Mouse (Mus musculus) lung, postnatal 0 days (tissue): ENCODE measurements at regions not wholly inside any gene's neighbourhood (a gene's known extent, or its start where the extent isn't known, plus 50 kb on each side); places are given as distances from the start of the nearest gene placed in this dataset.

Experiments used
- ATAC-seq: fragments of 200-750 bp; cut with Nextera tagmentation; 2 replicates; pipeline ENCODE4 v1.8.0; 2017; ENCODE audit warnings: moderate library complexity
- DNase-seq: peaks from one replicate; pipeline ENCODE4 v3.0.0-alpha.2; 2016; ENCODE audit warnings: low spot score
- H3K27ac ChIP-seq: fragments of 300-500 bp; sonication (generic); 2 replicates; pipeline ENCODE4 v1.5.1; 2014; ENCODE audit warnings: antibody characterized with exemption, mild to moderate bottlenecking, low read length, mixed read lengths
- H3K27me3 ChIP-seq: fragments of 300-500 bp; sonication (generic); replicated peaks from 2 replicates; pipeline ENCODE4 v1.6.1; 2014; ENCODE audit warnings: low read length, mixed read lengths; ENCODE audit not compliant: insufficient read depth
- H3K36me3 ChIP-seq: fragments of 300-500 bp; sonication (generic); 2 replicates; pipeline ENCODE4 v1.6.1; 2014; ENCODE audit warnings: low read length, mixed read lengths; ENCODE audit not compliant: insufficient read depth
- H3K4me1 ChIP-seq: fragments of 300-500 bp; sonication (generic); 2 replicates; pipeline ENCODE4 v1.6.1; 2014; ENCODE audit warnings: antibody characterized with exemption, low read depth, low read length, mixed read lengths; ENCODE audit not compliant: insufficient read depth
- H3K4me2 ChIP-seq: fragments of 300-500 bp; sonication (generic); replicated peaks from 2 replicates; pipeline ENCODE4 v1.6.1; 2014; ENCODE audit warnings: low read depth, mild to moderate bottlenecking, low read length, moderate library complexity, mixed read lengths
- H3K4me3 ChIP-seq: fragments of 300-500 bp; sonication (generic); 2 replicates; pipeline ENCODE4 v1.5.1; 2014; ENCODE audit warnings: low read depth, low read length
- H3K9ac ChIP-seq: fragments of 300-500 bp; sonication (generic); replicated peaks from 2 replicates; pipeline ENCODE4 v1.6.1; 2014; ENCODE audit warnings: low read depth, mild to moderate bottlenecking
- H3K9me3 ChIP-seq: fragments of 300-500 bp; sonication (generic); 2 replicates; pipeline ENCODE4 v1.6.1; 2016; ENCODE audit warnings: low read length, mixed read lengths
- CTCF ChIP-seq: IDR thresholded peaks from 2 replicates; pipeline ENCODE4 v1.5.1; 2016; ENCODE audit warnings: antibody characterized with exemption, mild to moderate bottlenecking
- EP300 ChIP-seq: IDR thresholded peaks from 2 replicates; pipeline ENCODE4 v1.6.1; 2016; ENCODE audit warnings: antibody characterized with exemption, mild to moderate bottlenecking, control low read depth
- WGBS: fragments of 180-500 bp; shearing (Covaris S2); extraction: QIAGEN DNeasy Blood & Tissue Kit; methylation state at CpG from one replicate; pipeline ENCODE4 v1.1.7; 2014; 5-methylcytosine and 5-hydroxymethylcytosine counted together

DNA sequence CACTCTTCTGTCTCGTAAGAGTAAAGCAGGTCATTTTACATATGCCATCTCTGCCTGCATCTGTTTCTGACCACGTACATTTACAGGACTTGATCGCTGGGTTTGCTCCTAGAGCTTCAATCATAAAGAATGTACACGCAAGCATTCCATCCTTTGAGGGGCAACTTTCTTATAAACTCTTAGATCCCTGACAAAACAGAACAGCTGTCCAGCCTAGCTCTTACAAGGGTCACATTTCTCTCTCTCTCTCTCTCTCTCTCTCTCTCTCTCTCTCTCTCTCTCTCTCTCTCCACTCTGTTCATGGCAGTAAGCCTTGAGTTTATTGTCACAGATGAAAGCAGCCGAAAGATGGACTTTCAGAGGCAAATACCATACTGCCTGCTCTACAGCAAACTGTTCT, 67.6 kb upstream of the Fat1 start:
- no peak overlapping the region for H3K27ac ChIP-seq
- H3K4me2 ChIP-seq: no peak overlapping the region
- H3K4me3 ChIP-seq: no peak overlapping the region
- WGBS: 24% methylated on average over 5 of the region's 5 CpGs
- TF ChIP-seq CTCF (no peak), EP300 (no peak)
- no peaks in the 10 kb centered on the region for H3K4me1 ChIP-seq
- DNase-seq: no peak
- no peaks in the 10 kb centered on the region for H3K9me3 ChIP-seq
- H3K9ac ChIP-seq: no peak overlapping the region
- no peak for ATAC-seq
- no peaks in the 10 kb centered on the region for H3K27me3 ChIP-seq
- no peaks in the 10 kb centered on the region for H3K36me3 ChIP-seq

DNA sequence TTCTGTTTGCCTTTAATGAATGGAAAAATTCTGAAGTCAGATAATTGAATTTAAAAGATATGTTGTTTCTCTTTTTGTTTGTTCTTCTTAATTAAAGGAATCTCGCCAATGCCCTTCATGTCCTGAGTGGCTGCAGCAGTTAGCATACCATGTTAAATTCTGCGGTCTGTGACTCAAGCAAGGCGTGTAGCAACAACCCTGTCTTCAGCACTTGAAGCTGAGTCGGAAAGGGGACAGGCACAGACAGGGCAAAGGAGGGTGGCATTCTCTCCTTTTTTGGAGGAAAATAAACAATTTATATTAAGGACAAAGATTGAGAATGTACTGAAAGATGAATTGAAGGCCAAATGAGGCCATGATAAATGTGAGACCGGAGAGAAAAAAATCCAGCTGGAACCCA, 58.2 kb upstream of the Fat1 start:
- Histone ChIP-seq H3K9ac (no peak overlapping the region), H3K9me3 (no peaks in the 10 kb centered on the region; the same call in 1 of the 2 replicates), H3K4me1 (no peaks in the 10 kb centered on the region), H3K27ac (no peak overlapping the region), H3K27me3 (no peaks in the 10 kb centered on the region), H3K4me3 (no peak overlapping the region), H3K36me3 (no peaks in the 10 kb centered on the region), H3K4me2 (no peak overlapping the region)
- DNase-seq: peak; percentile 20
- no peak for TF ChIP-seq CTCF
- TF ChIP-seq EP300: no peak
- peak; percentile 57 for ATAC-seq
- 21% methylated on average over 5 of the region's 5 CpGs for WGBS

GRCm38 (mm10) chr8:44878208-44878607, 57.0 kb upstream of the Fat1 start:
- 32% methylated on average over 3 of the region's 3 CpGs for WGBS
- H3K27me3 ChIP-seq: no peaks in the 10 kb centered on the region
- no peak overlapping the region for H3K4me3 ChIP-seq
- H3K27ac ChIP-seq: no peak overlapping the region
- DNase-seq (no peak), ATAC-seq (no peak)
- H3K4me2 ChIP-seq: no peak overlapping the region
- H3K36me3 ChIP-seq: no peaks in the 10 kb centered on the region
- no peak for TF ChIP-seq CTCF
- TF ChIP-seq EP300: no peak
- no peaks in the 10 kb centered on the region for H3K4me1 ChIP-seq
- H3K9ac ChIP-seq: no peak overlapping the region
- H3K9me3 ChIP-seq: no peaks in the 10 kb centered on the region; the same call in 1 of the 2 replicates

DNA sequence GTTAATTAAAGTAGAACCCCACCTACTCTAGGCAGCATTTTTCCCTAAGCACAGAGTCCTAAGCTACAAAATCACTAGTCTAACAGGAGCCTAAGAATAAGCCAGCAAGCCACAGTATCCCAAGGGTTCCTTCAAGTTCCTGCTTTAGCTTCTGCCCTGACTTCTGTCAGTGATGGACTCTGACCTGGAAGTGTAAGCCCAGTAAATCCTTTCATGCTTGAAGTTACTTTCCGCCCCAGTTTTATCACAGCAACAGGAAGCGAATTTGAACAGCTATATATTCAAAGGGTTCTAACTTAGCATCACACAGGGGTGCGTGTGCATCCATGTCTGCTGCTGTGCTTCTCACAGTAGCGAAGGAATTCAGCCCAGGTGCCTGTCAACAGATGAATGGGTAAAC, 56.1 kb upstream of the Fat1 start:
- H3K4me1 ChIP-seq: no peaks in the 10 kb centered on the region
- ATAC-seq: no peak
- H3K9ac ChIP-seq: no peak overlapping the region
- H3K27me3 ChIP-seq: no peaks in the 10 kb centered on the region
- no peak overlapping the region for H3K27ac ChIP-seq
- TF ChIP-seq CTCF (no peak), EP300 (no peak)
- H3K9me3 ChIP-seq: no peaks in the 10 kb centered on the region; the same call in 1 of the 2 replicates
- WGBS: 63% methylated on average over 4 of the region's 4 CpGs
- H3K4me3 ChIP-seq: no peak overlapping the region
- H3K4me2 ChIP-seq: no peak overlapping the region
- DNase-seq: no peak
- no peaks in the 10 kb centered on the region for H3K36me3 ChIP-seq

DNA sequence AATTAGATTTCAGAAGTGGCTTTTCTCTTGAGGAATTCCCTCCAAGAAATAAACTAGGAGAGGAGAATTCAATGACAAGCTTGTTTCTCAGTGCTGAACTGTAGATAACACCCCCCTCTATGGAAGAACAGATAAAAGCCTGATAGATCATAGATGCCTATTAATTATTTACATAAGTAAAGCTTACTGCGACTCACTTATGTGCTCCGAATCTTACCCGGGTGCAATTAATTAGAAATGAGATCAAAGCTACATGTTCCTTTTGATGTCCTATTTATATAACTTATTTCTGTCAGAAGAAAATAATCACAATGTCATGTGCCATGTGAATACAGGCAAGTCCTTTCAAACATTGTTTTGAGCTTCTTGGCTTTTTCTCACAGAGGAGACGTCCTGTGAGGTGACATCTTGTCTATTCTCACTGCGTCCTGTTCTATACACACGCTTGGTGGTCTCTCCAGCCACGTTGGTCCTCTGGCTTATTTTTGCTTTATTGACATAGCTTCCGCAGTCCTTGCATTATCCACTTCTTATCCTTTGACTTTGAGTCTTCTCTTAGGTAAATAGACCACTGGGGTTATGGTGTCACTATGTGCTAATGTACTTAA, 50.7 kb upstream of the Fat1 start:
- 18% methylated on average over 8 of the region's 8 CpGs for WGBS
- ATAC-seq (no peak), DNase-seq (no peak)

More for the DNA sequence above, 50.7 kb upstream of the Fat1 start:
- Histone ChIP-seq H3K4me3 (no peak overlapping the region), H3K27ac (no peak overlapping the region), H3K9me3 (no peaks in the 10 kb centered on the region), H3K27me3 (no peaks in the 10 kb centered on the region), H3K36me3 (no peaks in the 10 kb centered on the region), H3K4me2 (no peak overlapping the region), H3K9ac (no peak overlapping the region), H3K4me1 (no peaks in the 10 kb centered on the region)
- TF ChIP-seq CTCF (no peak), EP300 (no peak)
